ENCODE assay signal across 25 mouse cellular contexts in the genomic region with DNA sequence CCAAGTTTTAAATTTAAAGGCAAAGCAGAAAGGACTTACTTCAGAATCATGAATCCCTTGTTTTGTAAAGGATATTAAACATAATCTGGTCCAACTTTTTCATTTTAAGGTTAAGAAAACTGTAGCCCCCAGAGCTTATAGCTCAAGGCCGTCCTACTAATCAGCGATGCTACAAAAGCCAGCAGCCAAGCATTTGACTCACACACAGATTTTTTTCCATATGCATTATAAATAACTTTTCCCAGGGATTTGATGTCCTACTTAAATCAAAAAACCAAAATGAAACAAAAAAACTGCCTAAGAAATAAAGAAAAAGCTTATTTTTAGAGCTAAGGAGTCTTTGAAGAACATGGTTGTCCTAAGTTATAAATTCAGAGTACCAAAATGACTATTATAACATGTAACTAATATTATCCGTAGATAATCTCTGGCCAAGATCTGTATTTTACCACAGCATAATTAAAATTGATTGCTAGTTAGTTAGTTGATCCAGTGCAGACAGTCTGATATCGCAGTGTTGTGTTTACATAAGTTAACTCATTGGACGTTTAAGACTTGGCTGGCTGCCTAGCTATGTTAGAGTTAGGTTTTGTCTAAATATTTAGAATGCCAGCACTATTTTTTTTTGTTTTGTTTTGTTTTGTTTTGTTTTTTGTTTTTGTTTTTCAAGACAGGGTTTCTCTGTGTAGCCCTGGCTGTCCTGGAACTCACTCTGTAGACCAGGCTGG.
DNase-seq lines count a peak whose midpoint lies in the region; ATAC-seq and TF ChIP-seq lines count a peak whose summit lies in the region.
"Had no signal": no experiment of that assay in that cellular context is flagged by ENCODE, and none has a peak within 500 bp of the region (broad histone marks: within the 10 kb centered on the region; RNA-seq: fewer than 3 reads in every experiment).

No protein-coding gene starts in this region.

- H3K9me3 ChIP-seq in embryonic facial prominence, embryonic 14.5 days (ENCODE audit: control insufficient read depth, low read length), result no peaks in the 10 kb centered on the region
- H3K9me3 ChIP-seq in embryonic facial prominence, embryonic 10.5 days, result no peaks in the 10 kb centered on the region
- no peaks in the 10 kb centered on the region for H3K9me3 ChIP-seq in kidney, embryonic 14.5 days (ENCODE audit: control insufficient read depth, low read length)
- H3K9me3 ChIP-seq: embryonic facial prominence, embryonic 13.5 days; forebrain, embryonic 10.5 days; G1E; hindbrain, embryonic 12.5 days had no signal

- no peak overlapping the region for H3K9ac ChIP-seq in embryonic facial prominence, embryonic 14.5 days (ENCODE audit: low read depth, low read length)
- no peak overlapping the region for H3K9ac ChIP-seq in kidney, embryonic 14.5 days (ENCODE audit: low read depth, low read length)
- no peak overlapping the region for H3K9ac ChIP-seq in liver, adult 2 months (ENCODE audit: low read depth, low read length)
- H3K9ac ChIP-seq: embryonic facial prominence, embryonic 13.5 days; hindbrain, embryonic 12.5 days had no signal

- no peak for TF ChIP-seq CTCF in liver, adult 2 months (IDR thresholded peaks at IDR 0.05; ENCODE audit: low read depth, low read length)

- H3K27ac ChIP-seq in embryonic facial prominence, embryonic 14.5 days (replicated peaks; ENCODE audit: low read depth, low read length), result no peak overlapping the region
- H3K27ac ChIP-seq in embryonic facial prominence, embryonic 10.5 days (replicated peaks), result no peak overlapping the region
- peak overlapping the region; percentile 17; the same call in 1 of the 2 replicates for H3K27ac ChIP-seq in kidney, embryonic 14.5 days (ENCODE audit: low read depth, low read length)
- no peak overlapping the region for H3K27ac ChIP-seq in liver, adult 2 months (replicated peaks; ENCODE audit: insufficient read depth, low read depth, low read length)
- H3K27ac ChIP-seq: forebrain, embryonic 10.5 days; hindbrain, embryonic 12.5 days had no signal

- H3K4me1 ChIP-seq in embryonic facial prominence, embryonic 14.5 days (ENCODE audit: control insufficient read depth, insufficient read depth, low read length), result no peaks in the 10 kb centered on the region
- H3K4me1 ChIP-seq in embryonic facial prominence, embryonic 10.5 days, result no peaks in the 10 kb centered on the region
- no peaks in the 10 kb centered on the region for H3K4me1 ChIP-seq in kidney, embryonic 14.5 days (ENCODE audit: control insufficient read depth, insufficient read depth, low read length)
- H3K4me1 ChIP-seq in liver, adult 2 months (ENCODE audit: control insufficient read depth, insufficient read depth, low read length), result no peaks in the 10 kb centered on the region
- H3K4me1 ChIP-seq: forebrain, embryonic 10.5 days; hindbrain, embryonic 12.5 days had no signal

- H3K79me2 ChIP-seq in liver, adult 2 months (ENCODE audit: control insufficient read depth, insufficient read depth, low read length), result no peaks in the 10 kb centered on the region

- H3K4me2 ChIP-seq in embryonic facial prominence, embryonic 14.5 days (ENCODE audit: low read depth, low read length), result no peak overlapping the region
- no peak overlapping the region for H3K4me2 ChIP-seq in kidney, embryonic 14.5 days (replicated peaks; ENCODE audit: low read depth, low read length)
- H3K4me2 ChIP-seq: embryonic facial prominence, embryonic 13.5 days; heart, embryonic 11.5 days; hindbrain, embryonic 12.5 days had no signal

- no peaks in the 10 kb centered on the region for H3K27me3 ChIP-seq in embryonic facial prominence, embryonic 14.5 days (replicated peaks; ENCODE audit: control insufficient read depth, insufficient read depth, low read length)
- H3K27me3 ChIP-seq in embryonic facial prominence, embryonic 10.5 days (replicated peaks; ENCODE audit: low read depth, poor library complexity, severe bottlenecking), result no peaks in the 10 kb centered on the region
- H3K27me3 ChIP-seq in kidney, embryonic 14.5 days (ENCODE audit: control insufficient read depth, insufficient read depth, low read length), result no peaks in the 10 kb centered on the region
- no peaks in the 10 kb centered on the region for H3K27me3 ChIP-seq in liver, adult 2 months (ENCODE audit: control insufficient read depth, insufficient read depth, low read length)
- H3K27me3 ChIP-seq: embryonic facial prominence, embryonic 13.5 days; hindbrain, embryonic 12.5 days had no signal

- WGBS in embryonic facial prominence, embryonic 14.5 days, result 53% methylated on average over 5 of the region's 5 CpGs
- 83% methylated on average over 5 of the region's 5 CpGs for WGBS in embryonic facial prominence, embryonic 10.5 days
- 69% methylated on average over 5 of the region's 5 CpGs for WGBS in kidney, embryonic 14.5 days
- WGBS in liver, adult 2 months, result 48% methylated on average over 5 of the region's 5 CpGs

- no peak overlapping the region for H3K4me3 ChIP-seq in embryonic facial prominence, embryonic 14.5 days (ENCODE audit: low read depth, low read length)
- no peak overlapping the region for H3K4me3 ChIP-seq in embryonic facial prominence, embryonic 10.5 days
- no peak overlapping the region for H3K4me3 ChIP-seq in kidney, embryonic 14.5 days (ENCODE audit: low read length)
- no peak overlapping the region for H3K4me3 ChIP-seq in liver, adult 2 months (ENCODE audit: insufficient read depth, low read depth, low read length)
- H3K4me3 ChIP-seq: embryonic facial prominence, embryonic 13.5 days; forebrain, embryonic 10.5 days; hindbrain, embryonic 12.5 days had no signal

- DNase-seq in embryonic facial prominence, embryonic 14.5 days (ENCODE audit: low spot score), result peak; percentile 41
- no peak for DNase-seq in embryonic facial prominence, embryonic 10.5 days (ENCODE audit: low spot score)
- no peak for DNase-seq in kidney, adult 8-10 months
- peak; percentile 13 for DNase-seq in liver, adult 2 months (ENCODE audit: extremely low read depth, low read depth, low spot score)
- DNase-seq in liver, result no peak
- no peak for DNase-seq in layer of hippocampus, postnatal 10 days (ENCODE audit: low spot score in 2 of 2)
- DNase-seq: adrenal gland, postnatal 10 days; B cell, adult 2 months; cerebellum, adult 11-12 months; cerebellum, adult 9-10 months; cerebellum, postnatal 25 days; gastrocnemius, postnatal 10 days; heart, adult 18-20 months; heart, postnatal 10 days; heart, postnatal 4 days had no signal

- ATAC-seq in embryonic facial prominence, embryonic 14.5 days (ENCODE audit: low read depth), result no peak
- ATAC-seq in kidney, embryonic 14.5 days (ENCODE audit: low FRiP score, low TSS enrichment), result no peak
- ATAC-seq: CD4-positive, CD25-positive, alpha-beta regulatory T cell, adult 4 months; forebrain, embryonic 14.5 days; hindbrain, embryonic 16.5 days; inflammation-experienced regulatory T-cells, adult 6 months had no signal

- H3K36me3 ChIP-seq in embryonic facial prominence, embryonic 14.5 days (ENCODE audit: control insufficient read depth, insufficient read depth, low read length), result no peaks in the 10 kb centered on the region
- no peaks in the 10 kb centered on the region for H3K36me3 ChIP-seq in embryonic facial prominence, embryonic 10.5 days (replicated peaks)
- H3K36me3 ChIP-seq in kidney, embryonic 14.5 days (ENCODE audit: control insufficient read depth, insufficient read depth, low read length), result no peaks in the 10 kb centered on the region
- H3K36me3 ChIP-seq in liver, adult 2 months (ENCODE audit: control insufficient read depth, insufficient read depth, low read length), result no peaks in the 10 kb centered on the region
- H3K36me3 ChIP-seq: embryonic facial prominence, embryonic 13.5 days; forebrain, embryonic 10.5 days; hindbrain, embryonic 12.5 days had no signal

- no peak for TF ChIP-seq POLR2A in liver, adult 2 months (IDR thresholded peaks at IDR 0.05; ENCODE audit: extremely low read depth, insufficient read depth, low read length)

Comparison
In these comparisons a context has a peak if more than half of its experiments do, and no peak if none do; other contexts are left out.
1. DNase-seq: peak in embryonic facial prominence, embryonic 14.5 days (single experiment) and liver, adult 2 months (single experiment); none in embryonic facial prominence, embryonic 10.5 days (single experiment), kidney, adult 8-10 months (0 of 2), liver (single experiment) and layer of hippocampus, postnatal 10 days (0 of 2).